Mouse (Mus musculus) liver, embryonic 11.5 days (tissue): ENCODE data around the gene Tnip2. TPM values are rescaled to one million over a fixed set of nuclear protein-coding genes. Genes with fewer than 3 reads are reported as not detected.
A peak's percentile ranks its signal among the peaks of the same experiment; 100 is the strongest.

Experiments
- ATAC-seq: fragments of 200-750 bp; cut with Nextera tagmentation; replicated peaks from 2 replicates; pipeline ENCODE4 v1.8.0; 2017; ENCODE audit warnings: moderate number of reproducible peaks, mild to moderate bottlenecking, moderate TSS enrichment, moderate library complexity; ENCODE audit not compliant: low FRiP score
- DNase-seq: peaks from one replicate; pipeline ENCODE4 v3.0.0-alpha.2; 2017; ENCODE audit warnings: low spot score
- H3K27ac ChIP-seq: fragments of 300-500 bp; sonication (generic); 2 replicates; pipeline ENCODE4 v1.5.1; 2014; ENCODE audit warnings: mild to moderate bottlenecking, low read depth, low read length, control low read depth
- H3K27me3 ChIP-seq: fragments of 300-500 bp; sonication (generic); replicated peaks from 2 replicates; pipeline ENCODE4 v1.6.1; 2014; ENCODE audit warnings: low read length, mixed read lengths; ENCODE audit not compliant: control insufficient read depth, insufficient read depth
- H3K36me3 ChIP-seq: fragments of 300-500 bp; sonication (generic); 2 replicates; pipeline ENCODE4 v1.6.1; 2014; ENCODE audit warnings: mild to moderate bottlenecking, low read length, moderate library complexity, mixed read lengths; ENCODE audit not compliant: control insufficient read depth, insufficient read depth
- H3K4me1 ChIP-seq: fragments of 300-500 bp; sonication (generic); replicated peaks from 2 replicates; pipeline ENCODE4 v1.6.1; 2014; ENCODE audit warnings: low read length, mixed read lengths; ENCODE audit not compliant: control insufficient read depth, insufficient read depth
- H3K4me2 ChIP-seq: fragments of 300-500 bp; sonication (generic); 2 replicates; pipeline ENCODE4 v1.6.1; 2014; ENCODE audit warnings: mild to moderate bottlenecking, control low read depth, moderate library complexity
- H3K4me3 ChIP-seq: fragments of 300-500 bp; sonication (generic); 2 replicates; pipeline ENCODE4 v1.5.1; 2014; ENCODE audit warnings: low read depth, low read length, control low read depth
- H3K9ac ChIP-seq: fragments of 300-500 bp; sonication (generic); 2 replicates; pipeline ENCODE4 v1.6.1; 2014; ENCODE audit warnings: low read depth, low read length, control low read depth
- H3K9me3 ChIP-seq: fragments of 300-500 bp; sonication (generic); 2 replicates; pipeline ENCODE4 v1.6.1; 2016; ENCODE audit warnings: low read length, inconsistent platforms, mixed read lengths; ENCODE audit not compliant: control insufficient read depth
- WGBS: fragments of 180-500 bp; shearing (Covaris S2); extraction: QIAGEN DNeasy Blood & Tissue Kit; methylation state at CpG from one replicate; pipeline ENCODE4 v1.1.7; 2014; 5-methylcytosine and 5-hydroxymethylcytosine counted together
- polyA plus RNA-seq: library from polyadenylated mRNA; unstranded; fragments of >200 nt; fragmentation: Nextera tagmentation; extraction: Ambion mirVana; gene quantifications from 2 replicates; pipeline ENCODE4 v1.2.1, GENCODE M21; 2014

Tnip2 gene
- polyA plus RNA-seq, 1 experiment from 2014 or later, result 12.8 TPM

DNA sequence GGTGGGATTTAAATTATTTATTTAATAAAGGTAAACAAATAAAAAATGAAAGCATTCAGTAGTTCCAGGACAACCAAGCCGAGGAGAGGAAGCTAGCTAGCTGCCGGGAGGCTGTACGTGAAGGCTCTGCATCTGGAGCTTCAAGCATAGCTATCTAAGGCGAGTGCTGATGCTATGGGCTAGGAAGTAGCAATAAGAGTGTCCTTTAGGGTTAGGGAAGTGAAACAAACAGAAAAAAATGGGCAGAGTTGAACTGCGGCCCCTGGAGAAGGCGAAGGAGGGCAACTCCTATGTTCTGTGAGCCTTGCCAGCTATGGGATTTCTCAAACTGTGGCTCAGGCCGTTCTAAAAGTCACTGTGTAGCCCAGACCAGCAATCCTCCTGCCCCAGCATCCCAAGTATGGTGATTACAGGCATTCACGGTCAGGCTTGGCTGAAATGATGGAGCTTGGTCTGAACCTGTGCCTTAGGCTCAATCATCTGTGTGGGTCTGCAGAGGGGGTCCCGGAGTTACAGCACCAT, 5.7 kb upstream of the Tnip2 start:
- H3K9me3 ChIP-seq, result no peaks in the 10 kb centered on the region
- no peaks in the 10 kb centered on the region for H3K27me3 ChIP-seq
- H3K9ac ChIP-seq, result no peak overlapping the region
- H3K4me2 ChIP-seq, result no peak overlapping the region
- WGBS, result 73% methylated on average over 9 of the region's 9 CpGs
- DNase-seq (no peak), ATAC-seq (no peak)
- no peak overlapping the region for H3K4me3 ChIP-seq
- no peak overlapping the region for H3K27ac ChIP-seq
- H3K4me1 ChIP-seq, result peaks cover 15% of the 10 kb centered on the region
- H3K36me3 ChIP-seq, result no peaks in the 10 kb centered on the region

DNA sequence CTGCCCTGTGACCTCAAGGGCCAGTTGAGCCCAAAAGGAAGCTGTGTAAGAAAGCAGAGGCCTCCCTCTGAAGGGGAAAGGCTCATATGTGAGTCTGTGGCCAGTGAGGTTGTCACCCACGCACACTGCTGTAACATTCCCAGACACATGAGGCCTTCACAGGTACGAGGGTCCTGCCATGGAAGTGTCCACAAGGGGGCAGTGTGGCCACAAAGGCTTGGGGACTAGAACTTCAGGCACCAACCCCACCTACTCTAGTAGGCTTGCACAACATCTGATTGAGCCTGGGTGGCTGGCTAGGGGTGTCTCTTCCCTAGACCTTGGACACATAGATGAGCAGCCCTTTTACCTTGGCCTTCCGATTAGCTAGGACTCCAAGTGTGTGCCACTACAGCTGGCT, 4.1 kb upstream of the Tnip2 start:
- no peaks in the 10 kb centered on the region for H3K9me3 ChIP-seq
- 19% methylated on average over 3 of the region's 3 CpGs for WGBS

DNA sequence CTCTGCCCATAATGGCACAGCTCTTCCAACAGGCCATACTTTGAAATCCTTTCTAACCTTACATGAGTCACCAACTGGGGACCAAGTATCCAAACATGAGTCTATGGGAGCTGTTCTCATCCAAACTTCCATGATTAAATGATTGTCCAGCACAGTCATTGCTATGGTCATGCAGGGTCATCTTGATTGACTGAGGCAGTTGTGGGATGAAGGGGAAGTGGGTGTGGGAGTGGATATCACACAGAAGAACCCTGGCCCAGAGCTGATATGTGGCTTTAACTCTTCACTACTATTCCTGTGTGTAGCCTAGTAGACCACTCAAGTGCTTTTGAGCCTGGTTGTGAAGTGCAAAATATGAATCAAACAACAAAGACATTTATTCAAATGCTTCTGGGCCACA, 1.3 kb upstream of the Tnip2 start:
- H3K9ac ChIP-seq, result no peak overlapping the region
- no peaks in the 10 kb centered on the region for H3K27me3 ChIP-seq
- peaks cover 12% of the 10 kb centered on the region for H3K4me1 ChIP-seq
- ATAC-seq, result no peak
- H3K9me3 ChIP-seq, result no peaks in the 10 kb centered on the region
- H3K27ac ChIP-seq, result no peak overlapping the region
- no peak overlapping the region for H3K4me2 ChIP-seq
- H3K4me3 ChIP-seq, result no peak overlapping the region
- DNase-seq, result no peak
- no peaks in the 10 kb centered on the region for H3K36me3 ChIP-seq

More for the DNA sequence above, 4.1 kb upstream of the Tnip2 start:
- peaks cover 22% of the 10 kb centered on the region for H3K4me1 ChIP-seq
- H3K4me3 ChIP-seq, result no peak overlapping the region
- ATAC-seq (peak; percentile 35), DNase-seq (peak; percentile 76)
- H3K4me2 ChIP-seq, result no peak overlapping the region
- no peak overlapping the region for H3K27ac ChIP-seq
- H3K27me3 ChIP-seq, result no peaks in the 10 kb centered on the region
- H3K9ac ChIP-seq, result no peak overlapping the region
- H3K36me3 ChIP-seq, result no peaks in the 10 kb centered on the region

DNA sequence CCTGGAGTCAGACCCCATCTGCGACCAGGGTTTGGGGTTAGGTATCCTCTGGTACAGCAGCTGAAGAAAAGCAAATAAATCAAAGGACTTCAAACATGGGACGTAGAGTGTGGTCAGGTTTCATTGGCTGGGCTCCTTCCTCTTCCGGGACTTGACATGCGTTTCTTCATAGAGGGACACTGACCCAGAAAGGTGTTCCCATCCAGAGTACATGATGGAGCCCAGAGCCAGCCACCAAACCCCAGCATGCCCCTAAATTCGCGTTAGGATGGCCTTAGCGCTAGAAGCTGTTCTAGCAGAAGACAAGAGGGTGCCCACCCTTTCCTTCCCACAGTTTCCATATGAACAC, 401 bp upstream of the Tnip2 start:
- WGBS, result 13% methylated on average over 7 of the region's 7 CpGs
- Histone ChIP-seq H3K27ac (no peak overlapping the region), H3K9me3 (no peaks in the 10 kb centered on the region), H3K4me1 (peaks cover 10% of the 10 kb centered on the region), H3K27me3 (no peaks in the 10 kb centered on the region), H3K4me2 (peak overlapping the region; percentile 98), H3K4me3 (peak overlapping the region; percentile 79), H3K9ac (peak overlapping the region; percentile 39; the same call in 1 of the 2 replicates), H3K36me3 (no peaks in the 10 kb centered on the region; the same call in 1 of the 2 replicates)
- no peak for DNase-seq
- no peak; the same call in 1 of the 2 replicates for ATAC-seq

DNA sequence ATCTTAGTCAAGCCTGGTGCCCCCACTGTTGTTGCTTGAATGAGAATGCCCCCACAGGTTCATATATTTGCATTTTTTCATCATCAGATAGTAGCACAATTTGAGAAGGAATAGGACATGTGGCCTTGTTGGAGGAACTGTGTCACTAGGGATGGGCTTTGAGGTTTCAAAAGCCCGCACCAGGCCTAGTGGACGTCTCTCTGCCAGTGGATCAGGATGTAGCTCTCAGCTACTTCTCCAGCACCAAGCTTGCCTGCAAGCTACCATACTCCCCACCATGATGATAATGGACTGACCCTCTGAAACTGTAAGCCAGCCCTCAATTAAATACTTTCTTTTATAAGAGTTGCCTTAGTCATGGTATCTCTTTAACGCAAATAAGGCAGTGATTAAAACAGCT, 1.3 kb downstream of the Tnip2 start:
- Histone ChIP-seq H3K4me2 (peak overlapping the region; percentile 98), H3K27me3 (no peaks in the 10 kb centered on the region), H3K9me3 (no peaks in the 10 kb centered on the region), H3K27ac (no peak overlapping the region), H3K4me3 (no peak overlapping the region), H3K36me3 (no peaks in the 10 kb centered on the region; the same call in 1 of the 2 replicates), H3K9ac (no peak overlapping the region), H3K4me1 (peaks cover 10% of the 10 kb centered on the region)
- DNase-seq (no peak), ATAC-seq (no peak)
- 80% methylated on average over 3 of the region's 3 CpGs for WGBS

DNA sequence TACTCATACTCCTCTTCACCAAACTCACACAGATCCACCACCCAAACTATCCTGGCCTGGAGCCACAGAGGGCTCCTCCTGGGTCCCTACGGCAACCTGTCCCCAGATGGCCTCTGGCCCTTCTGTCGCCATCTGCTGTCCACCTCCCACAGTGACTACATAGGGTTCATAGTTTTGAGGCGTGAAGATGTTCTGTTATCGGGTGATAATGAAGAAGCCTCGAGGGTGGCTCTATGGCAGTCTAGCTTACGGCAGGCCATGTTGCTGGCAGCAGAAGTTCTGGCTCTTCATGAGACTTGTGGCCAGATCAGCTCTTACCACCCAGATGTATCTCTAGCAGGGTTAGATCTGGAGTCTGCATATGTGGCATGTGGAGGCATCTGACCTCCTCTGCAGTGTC, 11.0 kb downstream of the Tnip2 start:
- Histone ChIP-seq H3K4me3 (no peak overlapping the region), H3K9me3 (no peaks in the 10 kb centered on the region), H3K4me2 (no peak overlapping the region), H3K27me3 (no peaks in the 10 kb centered on the region), H3K9ac (no peak overlapping the region), H3K4me1 (no peaks in the 10 kb centered on the region), H3K27ac (no peak overlapping the region), H3K36me3 (no peaks in the 10 kb centered on the region)
- ATAC-seq (no peak), DNase-seq (peak; percentile 31)
- WGBS, result 72% methylated on average over 6 of the region's 6 CpGs

DNA sequence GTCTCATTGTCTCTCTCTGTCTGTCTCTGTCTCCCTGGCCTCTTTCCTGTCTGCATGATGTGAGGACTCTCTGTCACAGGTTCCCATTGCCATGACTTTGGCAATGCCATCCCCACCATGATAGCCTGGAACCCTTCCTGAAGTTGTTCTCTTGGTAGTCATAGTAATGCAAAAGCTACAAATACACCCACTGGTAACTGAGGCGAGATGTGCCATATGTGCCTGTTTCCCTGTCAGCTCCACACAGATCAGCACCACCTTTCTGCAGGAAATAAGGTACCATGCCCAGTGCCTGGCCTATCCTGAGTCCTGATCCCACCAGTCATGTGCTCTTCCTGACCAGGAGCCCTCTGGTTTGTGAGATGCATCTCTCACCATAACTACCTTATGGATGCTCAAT, 11.4 kb downstream of the Tnip2 start:
- no peak for DNase-seq
- Histone ChIP-seq H3K4me3 (no peak overlapping the region), H3K9me3 (no peaks in the 10 kb centered on the region), H3K36me3 (no peaks in the 10 kb centered on the region), H3K9ac (no peak overlapping the region), H3K4me1 (no peaks in the 10 kb centered on the region), H3K27me3 (no peaks in the 10 kb centered on the region), H3K4me2 (no peak overlapping the region), H3K27ac (no peak overlapping the region)
- WGBS, result 93% methylated on average over 1 of the region's 1 CpGs
- ATAC-seq, result no peak

DNA sequence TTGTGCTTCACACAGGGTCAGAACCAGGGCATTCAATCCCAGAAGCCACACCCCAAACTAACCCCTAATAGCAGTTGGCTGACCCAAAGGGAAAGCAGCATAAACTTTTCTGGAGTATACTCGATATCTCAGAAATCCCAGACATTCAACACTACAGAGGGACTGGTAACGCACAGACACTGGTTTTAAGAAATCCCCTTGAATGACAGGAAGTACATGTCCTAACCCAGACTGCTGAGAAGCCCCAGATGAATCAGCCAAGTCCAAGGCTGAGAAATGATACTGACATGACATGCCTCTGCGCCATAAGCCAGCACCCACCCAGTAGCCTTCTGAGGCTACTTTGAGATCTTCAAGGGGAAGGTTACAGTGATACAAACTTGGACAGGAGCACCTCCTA, 12.2 kb downstream of the Tnip2 start:
- ATAC-seq, result no peak
- Histone ChIP-seq H3K9me3 (no peaks in the 10 kb centered on the region), H3K4me3 (no peak overlapping the region), H3K9ac (no peak overlapping the region), H3K27ac (no peak overlapping the region), H3K36me3 (no peaks in the 10 kb centered on the region), H3K4me2 (no peak overlapping the region), H3K4me1 (no peaks in the 10 kb centered on the region), H3K27me3 (no peaks in the 10 kb centered on the region)
- 86% methylated on average over 3 of the region's 3 CpGs for WGBS
- peak; percentile 19 for DNase-seq

DNA sequence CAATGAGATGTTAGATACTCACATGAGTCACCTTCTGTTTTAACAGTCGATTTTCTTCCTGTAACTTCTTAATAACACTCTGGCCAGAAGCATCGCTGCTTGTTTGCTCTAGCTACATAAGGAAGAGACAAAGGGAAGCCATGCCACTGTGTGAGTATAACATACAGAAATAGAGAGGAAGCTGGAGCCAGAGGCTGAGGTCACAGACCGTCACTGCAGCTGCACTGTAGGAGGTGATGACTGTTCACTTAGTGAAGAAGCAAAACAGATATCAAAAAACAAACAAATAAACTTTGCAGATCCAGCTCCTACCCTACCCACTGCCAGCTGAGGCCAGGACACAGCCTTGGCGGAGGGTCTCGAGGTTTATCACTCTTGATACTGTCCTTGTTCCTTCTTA, 12.9 kb downstream of the Tnip2 start:
- Histone ChIP-seq H3K4me2 (no peak overlapping the region), H3K27me3 (no peaks in the 10 kb centered on the region), H3K4me3 (no peak overlapping the region), H3K9me3 (no peaks in the 10 kb centered on the region), H3K27ac (no peak overlapping the region), H3K36me3 (no peaks in the 10 kb centered on the region), H3K9ac (no peak overlapping the region), H3K4me1 (0 out of 2 replicates have a peak, but pooled peaks cover 3% of the 10 kb centered on the region)
- 82% methylated on average over 5 of the region's 5 CpGs for WGBS
- no peak for ATAC-seq
- DNase-seq, result peak; percentile 12
